Mouse (Mus musculus): ENCODE measurements around the gene Gdf1.
A peak's percentile ranks its signal among the peaks of the same experiment; 100 is the strongest.

Gdf1 gene

GRCm38 (mm10) chr8:70366588-70366987 is 37.0 kb downstream of the Gdf1 start:
- no peak for DNase-seq

GRCm38 (mm10) chr8:70370476-70370875 is 40.9 kb downstream of the Gdf1 start:
- DNase-seq: no peak

- peak; percentile 80 for DNase-seq
Measured at GRCm38 (mm10) chr8:70371951-70372350, 42.3 kb downstream of the Gdf1 start.

GRCm38 (mm10) chr8:70373397-70374317 is 44.0 kb downstream of the Gdf1 start, which contains the start of gene Comp:
TSS of gene Comp (plus strand) at chr8:70373558.
- DNase-seq: no peak

- peak; percentile 85 for DNase-seq
Measured at GRCm38 (mm10) chr8:70374318-70374927, 44.8 kb downstream of the Gdf1 start.

GRCm38 (mm10) chr8:70375212-70375859 is 45.7 kb downstream of the Gdf1 start:
- no peak for DNase-seq

GRCm38 (mm10) chr8:70376275-70376741 is 46.7 kb downstream of the Gdf1 start:
- DNase-seq: no peak

GRCm38 (mm10) chr8:70377049-70377448 is 47.4 kb downstream of the Gdf1 start:
- no peak for DNase-seq

- no peak for DNase-seq
Measured at GRCm38 (mm10) chr8:70380069-70380468, 50.5 kb downstream of the Gdf1 start.
